Mouse (Mus musculus): ENCODE results near the gene Lmf2.

GRCm38 (mm10) chr15:89339696-89340095 is 15.8 kb downstream of the Lmf2 start:
- TF ChIP-seq POLR2A (IDR thresholded peaks at IDR 0.05; ENCODE audit: borderline replicate concordance, extremely low read depth, low read depth, low read length) (no peak), CTCF (IDR thresholded peaks at IDR 0.05; ENCODE audit: insufficient read depth, low read length) (no peak)

All from lung, adult 2 months (tissue).